Mouse (Mus musculus): ENCODE results near the gene Kyat1. TPM values are rescaled to one million over a fixed set of nuclear protein-coding genes. Genes with fewer than 3 reads are reported as not detected.
"Not testable (repeated sequence)": the region's sequence is repeated elsewhere in the genome, so short reads cannot be mapped to it uniquely, and the experiment has no call there.

Gene Kyat1
- polyA plus RNA-seq, 1 experiment from 2014 or later = 9.6 TPM

- Histone ChIP-seq H3K4me3 (ENCODE audit: low read depth, low read length) (peak within 1 kb of the TSS; percentile 68), H3K27me3 (ENCODE audit: control insufficient read depth, insufficient read depth, low read length) (no peaks in the 10 kb centered on the region), H3K4me2 (peak within 1 kb of the TSS; percentile 91), H3K9ac (ENCODE audit: low read length) (peak within 1 kb of the TSS; percentile 69), H3K9me3 (ENCODE audit: control insufficient read depth, low read length) (peaks cover 6% of the 10 kb centered on the region; the same call in 1 of the 2 replicates), H3K36me3 (ENCODE audit: control insufficient read depth, insufficient read depth, low read length) (peaks cover 20% of the 10 kb centered on the region), H3K4me1 (ENCODE audit: control insufficient read depth, insufficient read depth, low read length) (peaks cover 5% of the 10 kb centered on the region), H3K27ac (ENCODE audit: low read depth, low read length) (peak within 1 kb of the TSS; percentile 79)
- DNase-seq (ENCODE audit: low spot score, missing footprints) = peak; percentile 96
- peak; percentile 96 for ATAC-seq (ENCODE audit: low FRiP score)
- WGBS = under 1% methylated on average over 75 of the region's 75 CpGs
These were observed 34.2 kb downstream of the Kyat1 start, which contains the start of gene Endog for GRCm38 (mm10) chr2:30171371-30171996. TSS of gene Endog (plus strand) at chr2:30171493.

DNA sequence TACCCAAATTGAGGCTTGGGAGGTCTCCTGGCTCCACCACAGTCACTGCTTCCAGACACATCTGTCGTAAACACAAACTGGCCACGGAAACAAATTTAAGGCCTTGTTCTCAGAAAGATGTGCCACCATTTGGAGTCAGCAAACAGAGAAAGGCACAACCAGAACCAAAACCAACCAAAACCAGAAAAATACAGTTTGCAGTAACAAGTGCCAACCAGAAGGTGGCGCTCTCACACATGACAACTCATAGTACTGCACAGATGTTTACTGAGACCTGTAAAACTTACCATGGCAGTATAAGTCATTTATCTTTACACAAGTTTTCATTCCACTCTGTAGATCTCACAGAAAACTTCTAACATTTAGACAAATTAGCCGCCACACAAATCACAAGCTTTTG is 39.0 kb downstream of the Kyat1 start:
- no peaks in the 10 kb centered on the region for H3K4me1 ChIP-seq (ENCODE audit: control insufficient read depth, insufficient read depth, low read length)
- peak; percentile 90 for DNase-seq (ENCODE audit: low spot score, missing footprints)
- no peaks in the 10 kb centered on the region for H3K36me3 ChIP-seq (ENCODE audit: control insufficient read depth, insufficient read depth, low read length)
- H3K27me3 ChIP-seq (ENCODE audit: control insufficient read depth, insufficient read depth, low read length) = no peaks in the 10 kb centered on the region
- peaks cover 6% of the 10 kb centered on the region; the same call in 1 of the 2 replicates for H3K9me3 ChIP-seq (ENCODE audit: control insufficient read depth, low read length)
- H3K4me2 ChIP-seq = no peak overlapping the region
- WGBS = 59% methylated on average over 4 of the region's 4 CpGs
- no peak overlapping the region for H3K27ac ChIP-seq (ENCODE audit: low read depth, low read length)
- H3K9ac ChIP-seq (ENCODE audit: low read length) = no peak overlapping the region
- H3K4me3 ChIP-seq (ENCODE audit: low read depth, low read length) = no peak overlapping the region
- ATAC-seq (ENCODE audit: low FRiP score) = no peak

GRCm38 (mm10) chr2:30164340-30164932 is 41.2 kb downstream of the Kyat1 start:
- ATAC-seq (ENCODE audit: low FRiP score) (no peak), DNase-seq (ENCODE audit: low spot score, missing footprints) (no peak)
- 67% methylated on average over 9 of the region's 9 CpGs for WGBS
- Histone ChIP-seq H3K4me2 (no peak overlapping the region), H3K36me3 (ENCODE audit: control insufficient read depth, insufficient read depth, low read length) (no peaks in the 10 kb centered on the region), H3K4me1 (ENCODE audit: control insufficient read depth, insufficient read depth, low read length) (no peaks in the 10 kb centered on the region), H3K27me3 (ENCODE audit: control insufficient read depth, insufficient read depth, low read length) (no peaks in the 10 kb centered on the region), H3K27ac (ENCODE audit: low read depth, low read length) (no peak overlapping the region), H3K4me3 (ENCODE audit: low read depth, low read length) (no peak overlapping the region), H3K9me3 (ENCODE audit: control insufficient read depth, low read length) (peaks cover 6% of the 10 kb centered on the region; the same call in 1 of the 2 replicates), H3K9ac (ENCODE audit: low read length) (no peak overlapping the region)

DNA sequence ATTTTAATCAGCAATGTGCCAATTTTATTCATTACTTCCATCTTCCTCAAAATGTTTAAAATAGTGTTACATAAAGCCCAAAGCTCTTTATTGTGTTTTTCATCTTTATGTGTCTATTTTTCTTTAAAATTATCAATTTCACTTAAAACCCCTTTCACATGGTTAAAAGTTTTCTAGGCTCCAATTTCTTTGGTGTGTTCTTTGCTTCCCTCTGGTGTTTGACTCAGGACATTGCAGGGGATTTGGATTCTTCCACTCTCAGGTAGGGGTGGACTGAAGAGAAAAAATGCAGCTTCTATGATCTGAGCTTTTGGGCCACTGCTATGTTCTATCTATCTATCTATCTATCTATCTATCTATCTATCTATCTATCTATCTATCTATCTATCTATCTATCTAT is 43.8 kb downstream of the Kyat1 start:
- Histone ChIP-seq H3K9me3 (ENCODE audit: control insufficient read depth, low read length) (peaks cover 3% of the 10 kb centered on the region; the same call in 1 of the 2 replicates), H3K36me3 (ENCODE audit: control insufficient read depth, insufficient read depth, low read length) (no peaks in the 10 kb centered on the region), H3K4me1 (ENCODE audit: control insufficient read depth, insufficient read depth, low read length) (no peaks in the 10 kb centered on the region), H3K4me3 (ENCODE audit: low read depth, low read length) (no peak overlapping the region), H3K4me2 (no peak overlapping the region), H3K27ac (ENCODE audit: low read depth, low read length) (no peak overlapping the region), H3K27me3 (ENCODE audit: control insufficient read depth, insufficient read depth, low read length) (no peaks in the 10 kb centered on the region), H3K9ac (ENCODE audit: low read length) (no peak overlapping the region)
- peak; percentile 88 for DNase-seq (ENCODE audit: low spot score, missing footprints)
- ATAC-seq (ENCODE audit: low FRiP score) = no peak

- H3K9ac ChIP-seq (ENCODE audit: low read length); H3K4me3 ChIP-seq (ENCODE audit: low read depth, low read length); H3K4me2 ChIP-seq; H3K4me1 ChIP-seq (ENCODE audit: control insufficient read depth, insufficient read depth, low read length); H3K9me3 ChIP-seq (ENCODE audit: control insufficient read depth, low read length); H3K27me3 ChIP-seq (ENCODE audit: control insufficient read depth, insufficient read depth, low read length); H3K36me3 ChIP-seq (ENCODE audit: control insufficient read depth, insufficient read depth, low read length); DNase-seq (ENCODE audit: low spot score, missing footprints); H3K27ac ChIP-seq (ENCODE audit: low read depth, low read length); ATAC-seq (ENCODE audit: low FRiP score): not testable (repeated sequence)
- 87% methylated on average over 6 of the region's 10 CpGs for WGBS
These were observed 45.8 kb downstream of the Kyat1 start for GRCm38 (mm10) chr2:30159871-30160270.

GRCm38 (mm10) chr2:30152616-30153015 is 53.0 kb downstream of the Kyat1 start:
- no peaks in the 10 kb centered on the region for H3K9me3 ChIP-seq (ENCODE audit: control insufficient read depth, low read length)
- 79% methylated on average over 8 of the region's 8 CpGs for WGBS
- H3K27ac ChIP-seq (ENCODE audit: low read depth, low read length) = no peak overlapping the region
- peaks cover 15% of the 10 kb centered on the region for H3K36me3 ChIP-seq (ENCODE audit: control insufficient read depth, insufficient read depth, low read length)
- ATAC-seq (ENCODE audit: low FRiP score) (no peak), DNase-seq (ENCODE audit: low spot score, missing footprints) (no peak)
- H3K4me3 ChIP-seq (ENCODE audit: low read depth, low read length) = no peak overlapping the region
- H3K27me3 ChIP-seq (ENCODE audit: control insufficient read depth, insufficient read depth, low read length) = no peaks in the 10 kb centered on the region
- H3K4me2 ChIP-seq = no peak overlapping the region
- H3K4me1 ChIP-seq (ENCODE audit: control insufficient read depth, insufficient read depth, low read length) = no peaks in the 10 kb centered on the region
- H3K9ac ChIP-seq (ENCODE audit: low read length) = no peak overlapping the region

GRCm38 (mm10) chr2:30151840-30152239 is 53.8 kb downstream of the Kyat1 start:
- Histone ChIP-seq H3K27ac (ENCODE audit: low read depth, low read length) (no peak overlapping the region), H3K9me3 (ENCODE audit: control insufficient read depth, low read length) (no peaks in the 10 kb centered on the region), H3K9ac (ENCODE audit: low read length) (no peak overlapping the region), H3K4me3 (ENCODE audit: low read depth, low read length) (no peak overlapping the region), H3K27me3 (ENCODE audit: control insufficient read depth, insufficient read depth, low read length) (no peaks in the 10 kb centered on the region), H3K4me1 (ENCODE audit: control insufficient read depth, insufficient read depth, low read length) (no peaks in the 10 kb centered on the region), H3K4me2 (no peak overlapping the region), H3K36me3 (ENCODE audit: control insufficient read depth, insufficient read depth, low read length) (peaks cover 19% of the 10 kb centered on the region)
- DNase-seq (ENCODE audit: low spot score, missing footprints) (no peak), ATAC-seq (ENCODE audit: low FRiP score) (no peak)
- WGBS = 90% methylated on average over 11 of the region's 11 CpGs

- peaks cover 30% of the 10 kb centered on the region for H3K36me3 ChIP-seq (ENCODE audit: control insufficient read depth, insufficient read depth, low read length)
- ATAC-seq (ENCODE audit: low FRiP score) = no peak
These were observed 58.2 kb downstream of the Kyat1 start for GRCm38 (mm10) chr2:30147466-30147865.

DNA sequence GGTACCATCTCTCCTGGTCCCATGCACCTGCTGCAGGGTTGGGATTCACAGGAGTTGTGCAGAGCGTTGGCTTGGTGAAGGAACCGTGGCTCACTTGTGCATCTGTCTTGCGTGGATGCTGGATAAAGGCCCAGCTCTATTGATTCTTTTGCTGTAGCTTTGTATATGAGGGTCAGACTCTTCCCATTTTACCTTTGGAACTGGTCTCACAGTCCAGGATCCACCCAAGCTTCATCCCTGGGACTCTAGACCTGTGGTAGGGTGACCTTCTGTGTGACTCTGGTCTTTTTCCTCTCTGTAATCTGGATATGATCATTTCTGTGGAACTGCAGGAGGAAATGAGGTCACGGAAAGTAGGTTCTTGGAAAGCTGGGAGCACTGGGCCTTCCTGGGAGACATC is 61.2 kb downstream of the Kyat1 start:
- no peak overlapping the region for H3K9ac ChIP-seq (ENCODE audit: low read length)
- DNase-seq (ENCODE audit: low spot score, missing footprints) (no peak), ATAC-seq (ENCODE audit: low FRiP score) (no peak)
- no peaks in the 10 kb centered on the region for H3K4me1 ChIP-seq (ENCODE audit: control insufficient read depth, insufficient read depth, low read length)
- 93% methylated on average over 4 of the region's 4 CpGs for WGBS
- H3K27me3 ChIP-seq (ENCODE audit: control insufficient read depth, insufficient read depth, low read length) = no peaks in the 10 kb centered on the region
- H3K27ac ChIP-seq (ENCODE audit: low read depth, low read length) = no peak overlapping the region
- H3K36me3 ChIP-seq (ENCODE audit: control insufficient read depth, insufficient read depth, low read length) = peaks cover 22% of the 10 kb centered on the region; the same call in 1 of the 2 replicates
- no peak overlapping the region for H3K4me3 ChIP-seq (ENCODE audit: low read depth, low read length)
- no peaks in the 10 kb centered on the region for H3K9me3 ChIP-seq (ENCODE audit: control insufficient read depth, low read length)
- H3K4me2 ChIP-seq = no peak overlapping the region

More at GRCm38 (mm10) chr2:30147466-30147865, 58.2 kb downstream of the Kyat1 start:
- no peaks in the 10 kb centered on the region for H3K4me1 ChIP-seq (ENCODE audit: control insufficient read depth, insufficient read depth, low read length)
- no peak overlapping the region for H3K9ac ChIP-seq (ENCODE audit: low read length)
- no peak overlapping the region for H3K27ac ChIP-seq (ENCODE audit: low read depth, low read length)
- H3K9me3 ChIP-seq (ENCODE audit: control insufficient read depth, low read length) = no peaks in the 10 kb centered on the region
- no peak overlapping the region for H3K4me3 ChIP-seq (ENCODE audit: low read depth, low read length)
- over 99% methylated on average over 4 of the region's 4 CpGs for WGBS
- no peaks in the 10 kb centered on the region for H3K27me3 ChIP-seq (ENCODE audit: control insufficient read depth, insufficient read depth, low read length)
- H3K4me2 ChIP-seq = no peak overlapping the region
- no peak for DNase-seq (ENCODE audit: low spot score, missing footprints)

Data from midbrain, embryonic 11.5 days (tissue).